Mouse (Mus musculus): ENCODE data around the gene Fcf1. TPM values are rescaled to one million over a fixed set of nuclear protein-coding genes. Genes with fewer than 3 reads are reported as not detected.

Fcf1 gene
- polyA plus RNA-seq (2012; fragmentation: generic; extraction: Trizol): 10 to 100 TPM; 23.3 to 75.7 TPM

DNA sequence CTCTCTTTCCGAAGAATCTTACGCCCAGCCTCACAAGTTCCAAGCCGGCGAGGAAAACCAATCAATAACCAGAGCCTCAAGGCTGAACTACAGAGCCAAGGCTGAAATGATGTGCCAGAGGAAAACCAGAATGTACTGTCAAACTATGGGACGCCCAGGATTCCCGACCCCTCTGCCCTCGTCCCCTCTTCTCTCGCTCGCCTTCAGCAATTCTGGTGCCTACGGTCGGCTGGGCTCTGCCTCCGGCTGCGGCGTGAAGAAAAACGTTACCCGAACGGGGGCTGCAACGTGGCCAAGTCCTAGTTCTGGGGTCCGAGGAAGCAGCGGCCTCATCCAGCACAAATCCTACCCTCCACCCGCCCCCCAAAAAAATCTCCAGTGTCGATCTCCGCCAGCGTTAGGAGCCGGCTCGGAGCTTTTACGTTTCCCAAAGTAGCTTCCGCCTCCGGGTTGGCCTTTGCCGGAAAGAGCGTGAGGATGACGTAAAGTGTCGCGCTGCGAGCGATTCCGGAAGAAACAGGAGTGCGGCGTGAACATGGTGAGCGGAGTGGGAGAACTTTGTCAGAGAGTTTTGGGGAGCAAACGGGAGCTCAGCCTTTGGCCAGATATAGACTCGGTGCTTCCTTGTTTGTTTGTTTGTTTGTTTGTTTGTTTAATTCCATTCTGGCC, at the start of gene Fcf1, which contains the start of gene Arel1:
Gene Fcf1, plus strand, starts transcription at position 470 of the 669 bp plus-strand sequence.
Gene Arel1, minus strand, starts transcription at position 473 of the 669 bp plus-strand sequence.

DNA sequence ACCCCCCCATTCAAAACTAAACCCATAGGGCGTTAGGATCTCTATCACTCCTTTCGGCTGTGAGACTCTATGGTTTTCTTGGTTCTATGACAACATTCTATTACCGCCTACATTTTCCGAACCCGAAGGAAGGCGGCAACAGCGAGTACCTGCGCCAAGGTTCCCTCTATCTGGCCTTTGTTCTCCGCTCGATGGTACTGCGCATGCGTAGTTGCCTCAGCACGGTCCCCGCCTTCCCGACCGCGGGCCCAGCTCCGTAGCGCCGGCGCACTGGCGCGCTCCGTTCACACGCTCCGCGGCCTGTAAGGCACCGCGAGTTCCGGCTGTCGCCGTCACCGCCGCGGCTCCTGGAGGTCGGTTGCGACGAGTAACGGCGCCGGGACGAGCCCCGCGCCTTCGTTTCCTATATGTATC, 25.4 kb downstream of the Fcf1 start, which contains the start of gene Ylpm1:
Gene Ylpm1, plus strand, starts transcription at position 239 of the 414 bp plus-strand sequence.

Other genes with a start within 250 kb of the Fcf1 start
- 100 to 1,000 TPM; 143 to 190 TPM for gene Npc2, start 197.7 kb upstream of the Fcf1 start, polyA plus RNA-seq (2012; fragmentation: generic; extraction: Trizol)
- gene Isca2, start 197.6 kb upstream of the Fcf1 start, polyA plus RNA-seq (2012; fragmentation: generic; extraction: Trizol): 10 to 100 TPM; 12.0 to 32.2 TPM
- gene Ltbp2, start 94.4 kb upstream of the Fcf1 start, polyA plus RNA-seq (2012; fragmentation: generic; extraction: Trizol): 100 to 1,000 TPM in 1 of 2 experiments, 10 to 100 TPM in 1; 15.4 to 110 TPM
- gene Arel1, start within 50 bp of the Fcf1 start, polyA plus RNA-seq (2012; fragmentation: generic; extraction: Trizol): 1 to 10 TPM in 1 of 2 experiments, under 1 TPM in 1; 0.55 to 6.9 TPM
- gene Ylpm1, start 25.4 kb downstream of the Fcf1 start, polyA plus RNA-seq (2012; fragmentation: generic; extraction: Trizol): 10 to 100 TPM in 1 of 2 experiments, 1 to 10 TPM in 1; 3.3 to 19.4 TPM
- gene Prox2, start 139.9 kb downstream of the Fcf1 start, polyA plus RNA-seq (2012; fragmentation: generic; extraction: Trizol): 1 to 10 TPM in 1 of 2 experiments, under 1 TPM in 1; 0.89 to 4.6 TPM
- gene Dlst, start 139.9 kb downstream of the Fcf1 start, polyA plus RNA-seq (2012; fragmentation: generic; extraction: Trizol): 10 to 100 TPM; 61.0 to 80.1 TPM
- under 1 TPM; 0.34 to 0.35 TPM for gene Rps6kl1, start 180.4 kb downstream of the Fcf1 start, polyA plus RNA-seq (2012; fragmentation: generic; extraction: Trizol)
- gene Pgf, start 206.9 kb downstream of the Fcf1 start, polyA plus RNA-seq (2012; fragmentation: generic; extraction: Trizol): 1 to 10 TPM; 4.1 to 5.0 TPM
- 100 to 1,000 TPM; 127 to 237 TPM for gene Eif2b2, start 248.6 kb downstream of the Fcf1 start, polyA plus RNA-seq (2012; fragmentation: generic; extraction: Trizol)

Measured in C3H10T1/2 (cell line).